Mouse (Mus musculus) midbrain, embryonic 14.5 days (tissue): ENCODE data around the gene Aldoart1. TPM values are rescaled to one million over a fixed set of nuclear protein-coding genes. Genes with fewer than 3 reads are reported as not detected.

Experiments
- ATAC-seq: fragments of 200-750 bp; cut with Nextera tagmentation; 2 replicates; pipeline ENCODE4 v1.8.0; 2017; ENCODE audit warnings: moderate number of reproducible peaks, moderate library complexity; ENCODE audit not compliant: low FRiP score, low TSS enrichment
- DNase-seq: peaks from one replicate; pipeline ENCODE4 v3.0.0-alpha.2; 2015
- H3K27ac ChIP-seq: fragments of 300-500 bp; sonication (generic); replicated peaks from 2 replicates; pipeline ENCODE4 v1.5.1; 2014; ENCODE audit warnings: mild to moderate bottlenecking, low read depth, low read length, moderate library complexity
- H3K27me3 ChIP-seq: fragments of 300-500 bp; sonication (generic); 2 replicates; pipeline ENCODE4 v1.6.1; 2014; ENCODE audit warnings: low read length, control low read depth, mixed read lengths; ENCODE audit not compliant: control insufficient read depth, insufficient read depth
- H3K36me3 ChIP-seq: fragments of 300-500 bp; sonication (generic); 2 replicates; pipeline ENCODE4 v1.6.1; 2014; ENCODE audit warnings: low read length, control low read depth; ENCODE audit not compliant: control insufficient read depth, insufficient read depth
- H3K4me1 ChIP-seq: fragments of 300-500 bp; sonication (generic); 2 replicates; pipeline ENCODE4 v1.6.1; 2014; ENCODE audit warnings: mild to moderate bottlenecking, antibody characterized with exemption, low read length, control low read depth; ENCODE audit not compliant: control insufficient read depth, insufficient read depth
- H3K4me2 ChIP-seq: fragments of 300-500 bp; sonication (generic); 2 replicates; pipeline ENCODE4 v1.6.1; 2014; ENCODE audit warnings: mild to moderate bottlenecking, low read length, moderate library complexity
- H3K4me3 ChIP-seq: fragments of 300-500 bp; sonication (generic); replicated peaks from 2 replicates; pipeline ENCODE4 v1.5.1; 2014; ENCODE audit warnings: low read depth, low read length
- H3K9ac ChIP-seq: fragments of 300-500 bp; sonication (generic); replicated peaks from 2 replicates; pipeline ENCODE4 v1.6.1; 2014; ENCODE audit warnings: mild to moderate bottlenecking, low read length, moderate library complexity
- H3K9me3 ChIP-seq: fragments of 300-500 bp; sonication (generic); 2 replicates; pipeline ENCODE4 v1.6.1; 2016; ENCODE audit warnings: low read length, control low read depth, mixed read lengths; ENCODE audit not compliant: control insufficient read depth
- WGBS: fragments of 180-500 bp; shearing (Covaris S2); extraction: QIAGEN DNeasy Blood & Tissue Kit; methylation state at CpG from one replicate; pipeline ENCODE4 v1.1.7; 2014; 5-methylcytosine and 5-hydroxymethylcytosine counted together
- polyA plus RNA-seq: library from polyadenylated mRNA; unstranded; fragments of >200 nt; fragmentation: Nextera tagmentation; extraction: Ambion mirVana; gene quantifications from 2 replicates; pipeline ENCODE4 v1.2.1, GENCODE M21; 2014

Aldoart1 gene
- not detected in 2 replicates for polyA plus RNA-seq

- 92% methylated on average over 9 of the region's 9 CpGs for WGBS
- DNase-seq (no peak), ATAC-seq (no peak)
- Histone ChIP-seq H3K36me3 (no peaks in the 10 kb centered on the region), H3K4me2 (no peak within 1 kb of the TSS), H3K27ac (no peak within 1 kb of the TSS), H3K4me3 (no peak within 1 kb of the TSS), H3K4me1 (no peaks in the 10 kb centered on the region), H3K9ac (no peak within 1 kb of the TSS), H3K9me3 (no peaks in the 10 kb centered on the region), H3K27me3 (no peaks in the 10 kb centered on the region)
Observed at GRCm38 (mm10) chr4:72852534-72852933, at the start of gene Aldoart1. Gene Aldoart1 (minus strand): TSS chr4:72852634.

DNA sequence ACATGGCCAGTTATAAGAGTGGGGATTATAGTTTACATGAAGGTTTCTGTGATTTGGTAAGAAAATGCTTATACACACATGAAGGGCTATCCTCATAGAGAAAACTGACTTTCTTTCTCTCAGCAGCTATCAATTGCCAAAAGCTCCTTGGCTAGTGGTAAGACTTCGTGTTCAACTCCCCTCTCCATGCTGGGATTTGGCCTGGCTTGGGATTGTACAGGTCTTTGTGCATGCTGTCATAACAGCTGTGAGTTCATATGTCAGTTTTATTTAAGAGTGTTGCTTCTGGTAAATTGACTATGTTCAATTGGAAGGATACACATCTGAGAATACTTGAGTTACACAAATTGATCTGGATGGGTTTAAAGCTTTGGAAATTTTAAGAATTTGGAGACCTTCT is 49.1 kb upstream of the Aldoart1 start:
- 67% methylated on average over 1 of the region's 1 CpGs for WGBS
- Histone ChIP-seq H3K36me3 (no peaks in the 10 kb centered on the region), H3K9me3 (no peaks in the 10 kb centered on the region), H3K4me2 (no peak overlapping the region), H3K27me3 (no peaks in the 10 kb centered on the region), H3K27ac (no peak overlapping the region), H3K9ac (no peak overlapping the region), H3K4me1 (no peaks in the 10 kb centered on the region), H3K4me3 (no peak overlapping the region)
- no peak for ATAC-seq
- DNase-seq: no peak

GRCm38 (mm10) chr4:72865371-72866075 is 13.1 kb upstream of the Aldoart1 start:
- no peak overlapping the region for H3K4me3 ChIP-seq
- H3K4me1 ChIP-seq: no peaks in the 10 kb centered on the region
- H3K27ac ChIP-seq: no peak overlapping the region
- H3K9ac ChIP-seq: no peak overlapping the region
- 89% methylated on average over 2 of the region's 2 CpGs for WGBS
- no peaks in the 10 kb centered on the region for H3K36me3 ChIP-seq
- H3K27me3 ChIP-seq: no peaks in the 10 kb centered on the region
- ATAC-seq: no peak
- DNase-seq: no peak
- H3K4me2 ChIP-seq: no peak overlapping the region
- no peaks in the 10 kb centered on the region for H3K9me3 ChIP-seq

DNA sequence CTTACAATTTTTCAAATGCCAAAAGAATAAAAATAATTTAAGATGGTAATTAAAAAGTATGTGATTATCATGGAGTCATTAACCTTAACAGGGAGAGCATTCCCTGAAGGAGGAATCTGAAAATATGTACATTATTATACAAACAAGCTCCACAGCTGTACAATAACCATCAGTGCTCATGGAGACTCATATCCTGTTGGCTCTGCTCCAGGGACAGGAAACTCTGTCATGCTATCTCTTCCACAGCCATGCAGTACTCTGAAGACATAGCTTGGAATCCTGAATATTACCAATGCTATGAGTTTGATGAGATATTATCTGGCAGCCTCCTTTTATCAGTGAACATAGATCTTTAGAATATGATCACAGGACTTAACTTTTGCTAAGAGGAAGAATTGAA is 8.2 kb downstream of the Aldoart1 start:
- Histone ChIP-seq H3K4me2 (no peak overlapping the region), H3K9ac (no peak overlapping the region), H3K4me3 (no peak overlapping the region), H3K27me3 (no peaks in the 10 kb centered on the region), H3K27ac (no peak overlapping the region), H3K4me1 (no peaks in the 10 kb centered on the region), H3K9me3 (no peaks in the 10 kb centered on the region), H3K36me3 (no peaks in the 10 kb centered on the region)
- ATAC-seq: no peak
- DNase-seq: no peak

- ATAC-seq: no peak
Observed at GRCm38 (mm10) chr4:72843025-72843424, 9.4 kb downstream of the Aldoart1 start.

GRCm38 (mm10) chr4:72836430-72836829 is 16.0 kb downstream of the Aldoart1 start:
- H3K4me2 ChIP-seq: no peak overlapping the region
- H3K27ac ChIP-seq: no peak overlapping the region
- no peak overlapping the region for H3K9ac ChIP-seq
- no peaks in the 10 kb centered on the region for H3K36me3 ChIP-seq
- WGBS: 48% methylated on average over 2 of the region's 2 CpGs
- H3K4me3 ChIP-seq: no peak overlapping the region
- no peaks in the 10 kb centered on the region for H3K9me3 ChIP-seq
- no peaks in the 10 kb centered on the region for H3K27me3 ChIP-seq
- H3K4me1 ChIP-seq: no peaks in the 10 kb centered on the region
- DNase-seq: peak; percentile 14
- ATAC-seq: no peak

More at GRCm38 (mm10) chr4:72843025-72843424, 9.4 kb downstream of the Aldoart1 start:
- Histone ChIP-seq H3K4me3 (no peak overlapping the region), H3K9ac (no peak overlapping the region), H3K27ac (no peak overlapping the region), H3K27me3 (no peaks in the 10 kb centered on the region), H3K4me2 (no peak overlapping the region), H3K4me1 (no peaks in the 10 kb centered on the region), H3K9me3 (no peaks in the 10 kb centered on the region), H3K36me3 (no peaks in the 10 kb centered on the region)
- no peak for DNase-seq

GRCm38 (mm10) chr4:72835400-72835799 is 17.0 kb downstream of the Aldoart1 start:
- no peaks in the 10 kb centered on the region for H3K4me1 ChIP-seq
- ATAC-seq: peak; percentile 50; the same call in 1 of the 2 replicates
- H3K27ac ChIP-seq: no peak overlapping the region
- 33% methylated on average over 1 of the region's 1 CpGs for WGBS
- H3K4me3 ChIP-seq: no peak overlapping the region
- H3K27me3 ChIP-seq: no peaks in the 10 kb centered on the region
- no peak overlapping the region for H3K9ac ChIP-seq
- H3K36me3 ChIP-seq: no peaks in the 10 kb centered on the region
- H3K4me2 ChIP-seq: no peak overlapping the region
- H3K9me3 ChIP-seq: no peaks in the 10 kb centered on the region
- DNase-seq: peak; percentile 29

- Histone ChIP-seq H3K4me1 (no peaks in the 10 kb centered on the region), H3K4me2 (no peak overlapping the region), H3K36me3 (no peaks in the 10 kb centered on the region), H3K27me3 (no peaks in the 10 kb centered on the region), H3K27ac (no peak overlapping the region), H3K4me3 (no peak overlapping the region), H3K9ac (no peak overlapping the region), H3K9me3 (no peaks in the 10 kb centered on the region)
- WGBS: 41% methylated on average over 1 of the region's 1 CpGs
- ATAC-seq (no peak), DNase-seq (peak; percentile 51)
Observed at GRCm38 (mm10) chr4:72800816-72801215, 51.6 kb downstream of the Aldoart1 start.
